Mouse (Mus musculus): ENCODE measurements at regions not wholly inside any gene's neighbourhood (a gene's known extent, or its start where the extent isn't known, plus 50 kb on each side); places are given as distances from the start of the nearest gene placed in this dataset.

DNA sequence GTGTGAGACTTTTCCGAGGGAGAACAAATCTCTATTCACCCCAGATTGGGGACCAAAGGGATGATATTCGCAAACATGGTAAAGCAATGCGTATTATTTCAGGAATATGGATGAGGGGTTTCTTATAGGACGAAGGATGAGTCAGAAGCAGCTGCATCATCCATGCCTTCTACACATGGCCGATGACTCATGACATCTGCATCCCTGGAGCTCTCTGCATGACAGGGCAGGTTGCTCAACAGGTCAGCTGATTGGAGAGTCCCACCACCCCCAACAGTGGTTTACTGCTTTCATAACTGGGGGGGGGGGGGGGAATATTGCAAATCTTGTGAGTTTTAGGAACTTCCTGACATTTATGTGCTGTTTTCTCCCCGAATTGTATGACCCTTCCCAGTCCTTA lies 50.3 kb upstream of the Pias1 start:
- no peak for DNase-seq

Data from thymus, postnatal 4 days (tissue).